Mouse (Mus musculus): ENCODE data around the gene Cass4. TPM values are rescaled to one million over a fixed set of nuclear protein-coding genes. Genes with fewer than 3 reads are reported as not detected.

Gene Cass4
- total and polyA plus RNA-seq, 3 experiments: 0.35 to 5.5 TPM; not detected in 1

- Histone ChIP-seq H3K79me2 (ENCODE audit: control insufficient read depth, insufficient read depth, low read length, poor library complexity) (no peaks in the 10 kb centered on the region), H3K9me3 (replicated peaks; ENCODE audit: insufficient read depth, low read length) (no peaks in the 10 kb centered on the region), H3K27me3 (ENCODE audit: control insufficient read depth in 1 of 2, insufficient read depth in 2 of 2, low read length in 2 of 2) (no peaks in the 10 kb centered on the region), H3K27ac (ENCODE audit: control insufficient read depth, low read depth, low read length) (no peak overlapping the region), H3K4me3 (ENCODE audit: control insufficient read depth in 1 of 2, insufficient read depth in 1 of 2, low read depth in 2 of 2, low read length in 2 of 2) (no peak overlapping the region), H3K4me1 (ENCODE audit: control insufficient read depth in 1 of 2, insufficient read depth in 2 of 2, low read length in 2 of 2) (no peaks in the 10 kb centered on the region), H3K9ac (ENCODE audit: control insufficient read depth, low read depth, low read length, poor library complexity, severe bottlenecking) (no peak overlapping the region), H3K36me3 (ENCODE audit: control insufficient read depth in 1 of 2, insufficient read depth in 2 of 2, low read length in 2 of 2) (no peaks in the 10 kb centered on the region)
- no peak for DNase-seq (ENCODE audit: low read depth, low spot score)
- TF ChIP-seq POLR2AphosphoS5 (IDR thresholded peaks at IDR 0.05; ENCODE audit: borderline replicate concordance, low read depth, low read length) (no peak), HCFC1 (IDR thresholded peaks at IDR 0.05; ENCODE audit: low read depth, low read length) (no peak), MYC (IDR thresholded peaks at IDR 0.05; ENCODE audit: low read depth, low read length) (no peak), CTCF (IDR thresholded peaks at IDR 0.05 in 2 of 3, conservative IDR thresholded peaks at IDR 0.05 in 1 of 3; ENCODE audit: control insufficient read depth in 1 of 3, insufficient read depth in 1 of 3, low read depth in 2 of 3, low read length in 3 of 3, poor library complexity in 1 of 3, severe bottlenecking in 1 of 3) (no peak), NRF1 (IDR thresholded peaks at IDR 0.05; ENCODE audit: insufficient read depth, low read depth, low read length, poor library complexity, severe bottlenecking) (no peak), E2F4 (IDR thresholded peaks at IDR 0.05; ENCODE audit: borderline replicate concordance, low read depth, low read length) (no peak), MAFK (IDR thresholded peaks at IDR 0.05; ENCODE audit: borderline replicate concordance, low read depth, low read length) (no peak)
These were observed 22.6 kb downstream of the Cass4 start for GRCm38 (mm10) chr2:172416218-172416617.

- H3K9me3 ChIP-seq (replicated peaks; ENCODE audit: insufficient read depth, low read length): no peaks in the 10 kb centered on the region
- no peaks in the 10 kb centered on the region for H3K4me1 ChIP-seq (ENCODE audit: control insufficient read depth in 1 of 2, insufficient read depth in 2 of 2, low read length in 2 of 2)
- H3K27me3 ChIP-seq (ENCODE audit: control insufficient read depth in 1 of 2, insufficient read depth in 2 of 2, low read length in 2 of 2): no peaks in the 10 kb centered on the region
- H3K4me3 ChIP-seq (ENCODE audit: control insufficient read depth in 1 of 2, insufficient read depth in 1 of 2, low read depth in 2 of 2, low read length in 2 of 2): no peak overlapping the region
- DNase-seq (ENCODE audit: low read depth, low spot score): no peak
- TF ChIP-seq ZKSCAN1 (IDR thresholded peaks at IDR 0.05; ENCODE audit: low read depth, low read length) (no peak), CHD2 (IDR thresholded peaks at IDR 0.05; ENCODE audit: low read length) (no peak), GABPA (IDR thresholded peaks at IDR 0.05; ENCODE audit: low read depth, low read length) (no peak), TBP (IDR thresholded peaks at IDR 0.05; ENCODE audit: low read depth, low read length) (no peak), RCOR1 (IDR thresholded peaks at IDR 0.05; ENCODE audit: low read depth, low read length) (no peak), ELF1 (IDR thresholded peaks at IDR 0.05; ENCODE audit: low read depth, low read length) (no peak), TAL1 (IDR thresholded peaks at IDR 0.05; ENCODE audit: low read length) (no peak), ZC3H11A (IDR thresholded peaks at IDR 0.05; ENCODE audit: low read depth, low read length) (no peak), MXI1 (IDR thresholded peaks at IDR 0.05; ENCODE audit: low read depth, low read length) (no peak)
- H3K9ac ChIP-seq (ENCODE audit: control insufficient read depth, low read depth, low read length, poor library complexity, severe bottlenecking): no peak overlapping the region
- H3K79me2 ChIP-seq (ENCODE audit: control insufficient read depth, insufficient read depth, low read length, poor library complexity): no peaks in the 10 kb centered on the region
- no peaks in the 10 kb centered on the region for H3K36me3 ChIP-seq (ENCODE audit: control insufficient read depth in 1 of 2, insufficient read depth in 2 of 2, low read length in 2 of 2)
- H3K27ac ChIP-seq (ENCODE audit: control insufficient read depth, low read depth, low read length): no peak overlapping the region
These were observed 23.3 kb downstream of the Cass4 start for GRCm38 (mm10) chr2:172416876-172417275.

GRCm38 (mm10) chr2:172418208-172418607, 24.6 kb downstream of the Cass4 start:
- no peak for DNase-seq (ENCODE audit: low read depth, low spot score)
- Histone ChIP-seq H3K4me1 (ENCODE audit: control insufficient read depth in 1 of 2, insufficient read depth in 2 of 2, low read length in 2 of 2) (no peaks in the 10 kb centered on the region), H3K9ac (ENCODE audit: control insufficient read depth, low read depth, low read length, poor library complexity, severe bottlenecking) (no peak overlapping the region), H3K79me2 (ENCODE audit: control insufficient read depth, insufficient read depth, low read length, poor library complexity) (no peaks in the 10 kb centered on the region), H3K27ac (ENCODE audit: control insufficient read depth, low read depth, low read length) (no peak overlapping the region), H3K36me3 (ENCODE audit: control insufficient read depth in 1 of 2, insufficient read depth in 2 of 2, low read length in 2 of 2) (no peaks in the 10 kb centered on the region), H3K4me3 (ENCODE audit: control insufficient read depth in 1 of 2, insufficient read depth in 1 of 2, low read depth in 2 of 2, low read length in 2 of 2) (no peak overlapping the region), H3K9me3 (replicated peaks; ENCODE audit: insufficient read depth, low read length) (no peaks in the 10 kb centered on the region), H3K27me3 (ENCODE audit: control insufficient read depth in 1 of 2, insufficient read depth in 2 of 2, low read length in 2 of 2) (no peaks in the 10 kb centered on the region)
- TF ChIP-seq BHLHE40 (IDR thresholded peaks at IDR 0.05; ENCODE audit: borderline replicate concordance, low read depth, low read length) (no peak), POLR2AphosphoS2 (IDR thresholded peaks at IDR 0.05; ENCODE audit: low read length) (no peak), MYB (IDR thresholded peaks at IDR 0.05; ENCODE audit: low read depth, low read length) (no peak), SMC3 (IDR thresholded peaks at IDR 0.05; ENCODE audit: low read depth, low read length) (no peak), MAX (IDR thresholded peaks at IDR 0.05; ENCODE audit: low read length) (no peak), MAFK (IDR thresholded peaks at IDR 0.05; ENCODE audit: borderline replicate concordance, low read depth, low read length) (no peak), UBTF (IDR thresholded peaks at IDR 0.05; ENCODE audit: borderline replicate concordance, insufficient read depth, low read depth, low read length) (no peak), GATA1 (IDR thresholded peaks at IDR 0.05; ENCODE audit: low read depth, low read length) (no peak), MEF2A (IDR thresholded peaks at IDR 0.05; ENCODE audit: extremely low read depth, insufficient replicate concordance, low read depth, low read length, poor library complexity, severe bottlenecking) (no peak), CTCF (IDR thresholded peaks at IDR 0.05 in 2 of 3, conservative IDR thresholded peaks at IDR 0.05 in 1 of 3; ENCODE audit: control insufficient read depth in 1 of 3, insufficient read depth in 1 of 3, low read depth in 2 of 3, low read length in 3 of 3, poor library complexity in 1 of 3, severe bottlenecking in 1 of 3) (no peak), SIN3A (IDR thresholded peaks at IDR 0.05; ENCODE audit: low read length) (no peak), MXI1 (IDR thresholded peaks at IDR 0.05; ENCODE audit: low read depth, low read length) (no peak), JUND (IDR thresholded peaks at IDR 0.05; ENCODE audit: low read depth, low read length) (no peak), MYC (IDR thresholded peaks at IDR 0.05; ENCODE audit: low read depth, low read length) (no peak)

All from MEL (cell line).